In the genomic region with DNA sequence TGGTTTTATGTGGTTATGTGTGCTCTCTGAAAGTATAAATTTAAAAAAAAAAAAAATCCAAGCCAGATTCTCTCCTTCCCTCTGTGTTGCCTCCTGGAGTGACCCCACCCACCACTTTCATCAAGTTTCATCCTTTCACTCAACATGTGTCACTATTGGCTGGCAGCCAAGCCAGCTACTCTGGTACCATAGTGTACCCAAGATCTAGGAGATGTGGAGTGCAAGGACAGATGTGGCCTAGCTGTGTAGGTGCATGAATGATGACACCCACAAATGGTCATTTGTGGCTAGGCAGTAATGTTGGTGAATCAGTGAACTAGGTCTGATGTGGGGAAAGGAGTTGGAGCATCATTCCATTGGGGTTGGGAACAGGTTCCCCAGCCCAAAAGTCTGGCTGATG, we compare ENCODE assay signal across 20 mouse cellular contexts. TPM values are rescaled to one million over a fixed set of nuclear protein-coding genes. Genes with fewer than 3 reads are reported as not detected.
"Had no signal": no experiment of that assay in that cellular context is flagged by ENCODE, and none has a peak within 500 bp of the region (broad histone marks: within the 10 kb centered on the region; RNA-seq: fewer than 3 reads in every experiment).

No protein-coding gene starts in this region.

- H3K4me1 ChIP-seq: limb, embryonic 13.5 days; midbrain, embryonic 10.5 days had no signal

- H3K4me2 ChIP-seq: limb, embryonic 13.5 days had no signal

- H3K4me3 ChIP-seq: layer of hippocampus, adult 2 months; limb, embryonic 13.5 days; midbrain, embryonic 10.5 days had no signal

- ATAC-seq: lung, postnatal 0 days had no signal

- H3K9ac ChIP-seq: limb, embryonic 13.5 days; liver, embryonic 14.5 days had no signal

- H3K9me3 ChIP-seq: limb, embryonic 13.5 days; midbrain, embryonic 10.5 days had no signal

- H3K36me3 ChIP-seq: limb, embryonic 13.5 days; midbrain, embryonic 10.5 days had no signal

- DNase-seq: kidney, adult 11 months; kidney, adult 9 months; kidney, postnatal 10 days; kidney, postnatal 4 days; left cerebral cortex, postnatal 4 days; lung, postnatal 36 days; midbrain, embryonic 14.5 days; right cerebral cortex, postnatal 14 days had no signal

- H3K27me3 ChIP-seq: limb, embryonic 13.5 days had no signal

- H3K27ac ChIP-seq: layer of hippocampus, adult 2 months; limb, embryonic 13.5 days; liver, embryonic 14.5 days; midbrain, embryonic 10.5 days; stomach, postnatal 0 days had no signal

RNA-seq across cellular contexts. Expression of a gene that starts 43.3 kb away (rescaled TPM):
- total RNA-seq: megakaryocyte, adult 5-6 weeks had no signal

RNA-seq across cellular contexts. Expression of a gene that starts 53.2 kb away (rescaled TPM):
- total RNA-seq: layer of hippocampus, adult 2 months; layer of hippocampus, postnatal 10 days; left cerebral cortex, postnatal 4 days; liver, adult 2 months had no signal
- polyA plus RNA-seq: limb, embryonic 13.5 days; liver, adult 2 months; liver, embryonic 14.5 days; lung, postnatal 0 days; midbrain, embryonic 10.5 days; midbrain, embryonic 14.5 days; neural tube, embryonic 14.5 days; small intestine, adult 2 months; stomach, postnatal 0 days; urinary bladder, adult 2 months had no signal
